Mouse (Mus musculus) liver, adult 2 months (tissue): ENCODE measurements around the gene Gm26938. TPM values are rescaled to one million over a fixed set of nuclear protein-coding genes. Genes with fewer than 3 reads are reported as not detected.
A peak's percentile ranks its signal among the peaks of the same experiment; 100 is the strongest.

Source experiments
- DNase-seq: peaks from one replicate; pipeline ENCODE4 v3.0.0-alpha.2; 2011; ENCODE audit warnings: low read depth, low spot score; ENCODE audit errors: extremely low read depth
- H3K27ac ChIP-seq: fragments of 200-500 bp; replicated peaks from 2 replicates; pipeline ENCODE4 v1.5.1; 2012; ENCODE audit warnings: low read depth, mild to moderate bottlenecking, control low read depth, inconsistent platforms, low read length; ENCODE audit not compliant: insufficient read depth
- H3K27me3 ChIP-seq: fragments of 200-500 bp; 2 replicates; pipeline ENCODE4 v1.6.1; 2012; ENCODE audit warnings: mild to moderate bottlenecking, moderate library complexity, low read length, inconsistent platforms; ENCODE audit not compliant: control insufficient read depth, insufficient read depth
- H3K36me3 ChIP-seq: fragments of 200-500 bp; 2 replicates; pipeline ENCODE4 v1.6.1; 2012; ENCODE audit warnings: low read length, inconsistent platforms; ENCODE audit not compliant: control insufficient read depth, insufficient read depth
- H3K4me1 ChIP-seq: fragments of 200-500 bp; 2 replicates; pipeline ENCODE4 v1.6.1; 2011; ENCODE audit warnings: low read length; ENCODE audit not compliant: control insufficient read depth, insufficient read depth
- H3K4me3 ChIP-seq: fragments of 200-500 bp; 2 replicates; pipeline ENCODE4 v1.5.1; 2011; ENCODE audit warnings: low read depth, mild to moderate bottlenecking, control low read depth, low read length, moderate library complexity; ENCODE audit not compliant: insufficient read depth
- H3K79me2 ChIP-seq: fragments of 200-500 bp; 2 replicates; pipeline ENCODE4 v1.6.1; 2012; ENCODE audit warnings: inconsistent platforms, mild to moderate bottlenecking, low read length, moderate library complexity; ENCODE audit not compliant: control insufficient read depth, insufficient read depth
- H3K9ac ChIP-seq: fragments of 200-500 bp; 2 replicates; pipeline ENCODE4 v1.6.1; 2012; ENCODE audit warnings: low read depth, mild to moderate bottlenecking, control low read depth, inconsistent platforms, low read length
- CTCF ChIP-seq: fragments of 200-500 bp; IDR thresholded peaks from 2 replicates; pipeline ENCODE4 v1.5.1; 2011; ENCODE audit warnings: low read depth, low read length, control low read depth
- POLR2A ChIP-seq: fragments of 200-500 bp; IDR thresholded peaks from 2 replicates; pipeline ENCODE4 v1.6.1; 2011; ENCODE audit warnings: low read length, control low read depth; ENCODE audit not compliant: insufficient read depth; ENCODE audit errors: extremely low read depth
- WGBS: fragments of 180-500 bp; shearing (Covaris S2); methylation state at CpG from one replicate; pipeline ENCODE4 v1.1.7; 2018; 5-methylcytosine and 5-hydroxymethylcytosine counted together
- polyA plus RNA-seq: library from polyadenylated mRNA; depleted of rRNA; stranded (reverse); fragments of >200 nt; gene quantifications from 2 replicates; pipeline ENCODE4 v1.2.3, GENCODE M21; 2012
- total RNA-seq: library from RNA; depleted of rRNA; stranded (reverse); fragments of >200 nt; gene quantifications from 2 replicates; pipeline ENCODE4 v1.2.3, GENCODE M21; 2014

The Gm26938 gene
- total and polyA plus RNA-seq, 2 experiments = not detected

GRCm38 (mm10) chr5:139796001-139796620 lies 30.1 kb downstream of the Gm26938 start:
- H3K27me3 ChIP-seq = no peaks in the 10 kb centered on the region
- no peak for DNase-seq
- peaks cover 46% of the 10 kb centered on the region for H3K79me2 ChIP-seq
- TF ChIP-seq POLR2A (no peak), CTCF (no peak)
- 47% methylated on average over 9 of the region's 9 CpGs for whole genome bisulfite sequencing
- H3K36me3 ChIP-seq = 0 out of 2 replicates have a peak, but pooled peaks cover 1% of the 10 kb centered on the region
- H3K4me3 ChIP-seq = no peak overlapping the region
- H3K4me1 ChIP-seq = peaks cover 27% of the 10 kb centered on the region
- H3K9ac ChIP-seq = no peak overlapping the region
- H3K27ac ChIP-seq = peak overlapping the region; percentile 69; the same call in 1 of the 2 replicates

DNA sequence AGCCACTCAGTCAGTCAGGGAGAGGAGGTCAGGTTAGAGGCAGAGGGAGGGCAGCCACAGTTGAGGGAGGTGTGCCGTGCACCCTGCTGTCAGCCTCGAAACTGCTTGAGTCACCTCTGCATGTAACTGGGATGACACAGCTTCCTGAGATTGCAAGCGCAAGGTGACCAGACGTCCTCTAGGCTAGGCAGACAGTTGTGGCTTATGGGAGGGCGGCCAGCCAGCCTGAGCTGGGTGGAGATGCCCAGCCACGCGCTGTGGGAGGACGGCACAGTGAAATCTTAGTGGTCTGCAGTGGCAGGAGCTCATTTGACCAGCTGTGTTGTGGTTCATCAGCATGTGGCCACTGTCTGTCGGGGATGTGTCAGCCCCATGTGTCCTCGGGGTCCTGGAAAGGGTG lies 31.3 kb downstream of the Gm26938 start:
- no peak for DNase-seq
- 60% methylated on average over 10 of the region's 10 CpGs for WGBS
- H3K27me3 ChIP-seq = no peaks in the 10 kb centered on the region
- H3K27ac ChIP-seq = no peak overlapping the region
- H3K4me3 ChIP-seq = no peak overlapping the region
- peaks cover 30% of the 10 kb centered on the region for H3K4me1 ChIP-seq
- H3K9ac ChIP-seq = no peak overlapping the region
- H3K36me3 ChIP-seq = no peaks in the 10 kb centered on the region
- TF ChIP-seq CTCF = no peak
- peaks cover 46% of the 10 kb centered on the region for H3K79me2 ChIP-seq

DNA sequence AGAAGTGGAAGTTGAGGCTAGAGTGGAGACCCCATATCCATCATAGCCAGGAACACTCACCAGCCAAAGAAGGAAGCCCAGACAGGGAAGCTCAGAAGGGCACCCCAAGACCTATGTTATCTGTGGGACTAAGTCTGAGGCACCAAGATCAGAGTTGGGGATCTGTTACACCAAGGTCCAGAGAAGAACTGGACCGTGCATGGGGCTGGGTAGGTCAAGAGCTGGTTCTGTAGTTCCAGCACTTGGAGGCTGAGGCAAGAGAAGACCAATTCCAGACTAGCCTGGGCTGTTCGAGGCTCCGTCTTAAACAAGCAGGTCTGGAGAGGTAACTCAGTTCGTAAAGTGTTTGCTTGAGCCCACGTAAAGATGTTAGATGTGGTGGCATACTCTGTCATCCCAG lies 32.1 kb downstream of the Gm26938 start:
- Histone ChIP-seq H3K27me3 (no peaks in the 10 kb centered on the region), H3K79me2 (peaks cover 46% of the 10 kb centered on the region), H3K27ac (peak overlapping the region; percentile 79), H3K9ac (no peak overlapping the region), H3K36me3 (no peaks in the 10 kb centered on the region), H3K4me1 (peaks cover 30% of the 10 kb centered on the region), H3K4me3 (no peak overlapping the region)
- DNase-seq = no peak
- TF ChIP-seq POLR2A (no peak), CTCF (no peak)
- WGBS = 84% methylated on average over 5 of the region's 5 CpGs

DNA sequence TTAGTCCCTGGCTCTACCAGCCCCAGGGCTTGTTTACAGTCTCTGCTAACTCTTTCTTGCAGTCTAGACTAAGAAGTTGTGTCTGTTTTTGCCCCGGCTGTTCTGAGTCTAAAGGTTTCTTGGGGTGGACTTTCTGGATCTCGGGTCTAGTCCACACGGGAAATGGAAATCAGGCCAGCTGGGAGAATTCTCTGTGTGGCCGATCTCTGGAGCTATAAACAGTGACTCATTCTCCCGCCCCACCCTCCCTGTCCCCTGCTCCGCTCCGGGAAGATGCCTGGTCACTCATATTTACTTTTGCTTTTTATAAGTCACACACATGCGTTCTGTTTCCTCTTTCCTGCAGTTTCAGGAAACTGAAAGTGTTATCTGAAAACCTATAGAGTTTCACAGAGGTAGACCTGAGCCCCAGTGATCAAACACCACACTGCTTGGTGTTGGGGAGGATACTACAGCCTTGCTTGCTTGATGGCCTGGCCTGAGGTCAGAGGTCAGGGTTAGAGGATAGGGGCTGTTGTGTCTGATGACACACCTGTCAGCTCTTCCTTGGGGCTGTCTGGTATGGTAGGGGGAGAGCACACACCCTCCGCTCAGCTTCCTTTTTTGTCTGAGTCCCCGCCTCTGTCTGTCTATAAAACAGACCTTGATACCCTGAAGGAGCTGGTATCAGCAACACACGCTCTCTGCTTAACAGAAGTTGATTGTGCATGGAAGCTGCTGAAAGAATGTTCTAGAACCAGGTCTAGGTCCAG lies 32.7 kb downstream of the Gm26938 start:
- peak overlapping the region; percentile 79 for H3K27ac ChIP-seq
- no peaks in the 10 kb centered on the region for H3K27me3 ChIP-seq
- no peaks in the 10 kb centered on the region for H3K36me3 ChIP-seq
- peak overlapping the region; percentile 57 for H3K9ac ChIP-seq
- H3K4me1 ChIP-seq = peaks cover 30% of the 10 kb centered on the region
- H3K4me3 ChIP-seq = no peak overlapping the region; the same call in 1 of the 2 replicates
- peaks cover 46% of the 10 kb centered on the region for H3K79me2 ChIP-seq
- TF ChIP-seq POLR2A = no peak
- TF ChIP-seq CTCF = no peak
- DNase-seq = peak; percentile 74
- 16% methylated on average over 11 of the region's 11 CpGs for WGBS

GRCm38 (mm10) chr5:139792966-139793337 lies 33.3 kb downstream of the Gm26938 start:
- Histone ChIP-seq H3K4me3 (peak overlapping the region; percentile 77; the same call in 1 of the 2 replicates), H3K36me3 (no peaks in the 10 kb centered on the region), H3K4me1 (peaks cover 30% of the 10 kb centered on the region), H3K27me3 (no peaks in the 10 kb centered on the region), H3K9ac (peak overlapping the region; percentile 88), H3K79me2 (peaks cover 41% of the 10 kb centered on the region), H3K27ac (peak overlapping the region; percentile 79)
- 6% methylated on average over 3 of the region's 3 CpGs for WGBS
- no peak for TF ChIP-seq POLR2A
- TF ChIP-seq CTCF = no peak
- peak; percentile 39 for DNase-seq

GRCm38 (mm10) chr5:139792159-139792775 lies 33.9 kb downstream of the Gm26938 start:
- Histone ChIP-seq H3K9ac (peak overlapping the region; percentile 88), H3K36me3 (no peaks in the 10 kb centered on the region), H3K27ac (peak overlapping the region; percentile 79), H3K4me3 (peak overlapping the region; percentile 77), H3K27me3 (no peaks in the 10 kb centered on the region), H3K79me2 (peaks cover 35% of the 10 kb centered on the region), H3K4me1 (peaks cover 30% of the 10 kb centered on the region)
- no peak for TF ChIP-seq POLR2A
- no peak for DNase-seq
- 8% methylated on average over 11 of the region's 11 CpGs for WGBS
